13 mouse cellular contexts compared by ENCODE assay signal in genomic region chr9:50494311-50494710, GRCm38 (mm10). TPM values are rescaled to one million over a fixed set of nuclear protein-coding genes. Genes with fewer than 3 reads are reported as not detected.
DNase-seq lines count a peak whose midpoint lies in the region; ATAC-seq and TF ChIP-seq lines count a peak whose summit lies in the region.
"Had no signal": no experiment of that assay in that cellular context is flagged by ENCODE, and none has a peak within 500 bp of the region (broad histone marks: within the 10 kb centered on the region; RNA-seq: fewer than 3 reads in every experiment).

TSS of gene Plet1 (plus strand) at chr9:50494525.

- 0 out of 2 replicates have a peak, but pooled peaks cover 2% of the 10 kb centered on the region for H3K4me1 ChIP-seq in kidney, postnatal 0 days (replicated peaks; ENCODE audit: insufficient read depth, low read length)
- no peaks in the 10 kb centered on the region for H3K4me1 ChIP-seq in stomach, postnatal 0 days (replicated peaks; ENCODE audit: control insufficient read depth, insufficient read depth)
- H3K4me1 ChIP-seq in intestine, embryonic 15.5 days (replicated peaks) = peaks cover 13% of the 10 kb centered on the region; the same call in 1 of the 2 replicates

- peak; percentile 79 for ATAC-seq in kidney, postnatal 0 days (replicated peaks; ENCODE audit: low FRiP score, low read depth)
- peak; percentile 86 for ATAC-seq in stomach, postnatal 0 days (ENCODE audit: low FRiP score, low TSS enrichment)
- ATAC-seq in intestine, embryonic 15.5 days = no peak
- ATAC-seq: forebrain, embryonic 13.5 days had no signal

- no peak within 1 kb of the TSS for H3K9ac ChIP-seq in kidney, postnatal 0 days (ENCODE audit: low read depth, low read length)
- H3K9ac ChIP-seq in stomach, postnatal 0 days (ENCODE audit: low read length) = peak within 1 kb of the TSS; percentile 35; the same call in 1 of the 2 replicates
- H3K9ac ChIP-seq in intestine, embryonic 15.5 days = no peak within 1 kb of the TSS
- H3K9ac ChIP-seq: forebrain, embryonic 13.5 days; hindbrain, embryonic 12.5 days had no signal

- WGBS in kidney, postnatal 0 days = 51% methylated on average over 6 of the region's 6 CpGs
- WGBS in stomach, postnatal 0 days = 65% methylated on average over 6 of the region's 6 CpGs
- WGBS in intestine, embryonic 15.5 days = 64% methylated on average over 6 of the region's 6 CpGs

- TF ChIP-seq EP300 in stomach, postnatal 0 days (optimal IDR thresholded peaks at IDR 0.05) = no peak

- no peaks in the 10 kb centered on the region for H3K36me3 ChIP-seq in kidney, postnatal 0 days (ENCODE audit: insufficient read depth, low read length)
- H3K36me3 ChIP-seq in stomach, postnatal 0 days (ENCODE audit: control insufficient read depth, insufficient read depth, low read length) = no peaks in the 10 kb centered on the region
- H3K36me3 ChIP-seq in intestine, embryonic 15.5 days = no peaks in the 10 kb centered on the region
- H3K36me3 ChIP-seq: hindbrain, embryonic 12.5 days had no signal

- peak within 1 kb of the TSS; percentile 51; the same call in 1 of the 2 replicates for H3K27ac ChIP-seq in kidney, postnatal 0 days
- peak within 1 kb of the TSS; percentile 70 for H3K27ac ChIP-seq in stomach, postnatal 0 days (replicated peaks)
- no peak within 1 kb of the TSS for H3K27ac ChIP-seq in intestine, embryonic 15.5 days
- H3K27ac ChIP-seq: forebrain, embryonic 13.5 days; hindbrain, embryonic 12.5 days had no signal

- H3K27me3 ChIP-seq in kidney, postnatal 0 days (ENCODE audit: insufficient read depth, low read length) = no peaks in the 10 kb centered on the region
- no peaks in the 10 kb centered on the region for H3K27me3 ChIP-seq in stomach, postnatal 0 days (ENCODE audit: control insufficient read depth, insufficient read depth, low read length)
- no peaks in the 10 kb centered on the region for H3K27me3 ChIP-seq in intestine, embryonic 15.5 days (replicated peaks)
- H3K27me3 ChIP-seq: forebrain, embryonic 13.5 days; hindbrain, embryonic 12.5 days had no signal

- H3K4me2 ChIP-seq in kidney, postnatal 0 days (ENCODE audit: low read length) = peak within 1 kb of the TSS; percentile 39
- H3K4me2 ChIP-seq in stomach, postnatal 0 days (replicated peaks; ENCODE audit: low read depth) = peak within 1 kb of the TSS; percentile 32
- H3K4me2 ChIP-seq in intestine, embryonic 15.5 days (replicated peaks) = no peak within 1 kb of the TSS
- H3K4me2 ChIP-seq: forebrain, embryonic 13.5 days had no signal

- H3K4me3 ChIP-seq in kidney, postnatal 0 days (replicated peaks; ENCODE audit: low read depth, low read length) = peak within 1 kb of the TSS; percentile 16
- H3K4me3 ChIP-seq in stomach, postnatal 0 days (ENCODE audit: low read depth, low read length) = peak within 1 kb of the TSS; percentile 15
- H3K4me3 ChIP-seq in intestine, embryonic 15.5 days (replicated peaks) = no peak within 1 kb of the TSS
- H3K4me3 ChIP-seq: forebrain, embryonic 13.5 days; hindbrain, embryonic 12.5 days had no signal

- peak; percentile 75 for DNase-seq in heart, adult 11 months
- DNase-seq in heart, adult 9 months (ENCODE audit: low spot score in 2 of 2) = no peak
- peak; percentile 68 for DNase-seq in urinary bladder, postnatal 14 days (ENCODE audit: low spot score)
- DNase-seq in urinary bladder, postnatal 25 days (ENCODE audit: low spot score) = no peak
- no peak for DNase-seq in kidney, postnatal 0 days (ENCODE audit: low spot score)
- DNase-seq in stomach, postnatal 0 days (ENCODE audit: low spot score) = peak; percentile 73
- no peak for DNase-seq in B cell, adult 2 months
- DNase-seq: adrenal gland, adult 8-10 months; cerebellum, adult 2 months; midbrain, embryonic 14.5 days had no signal

- no peaks in the 10 kb centered on the region for H3K9me3 ChIP-seq in kidney, postnatal 0 days (replicated peaks; ENCODE audit: low read length)
- no peaks in the 10 kb centered on the region for H3K9me3 ChIP-seq in stomach, postnatal 0 days (ENCODE audit: control insufficient read depth, low read length)
- no peaks in the 10 kb centered on the region for H3K9me3 ChIP-seq in intestine, embryonic 15.5 days
- H3K9me3 ChIP-seq: forebrain, embryonic 13.5 days; hindbrain, embryonic 12.5 days had no signal

- TF ChIP-seq CTCF in kidney, postnatal 0 days (IDR thresholded peaks at IDR 0.05; ENCODE audit: low read depth) = no peak
- TF ChIP-seq CTCF in stomach, postnatal 0 days (IDR thresholded peaks at IDR 0.05; ENCODE audit: low read depth) = no peak

RNA-seq across cellular contexts. Expression of gene Plet1, which starts in this region (rescaled TPM):
- polyA plus RNA-seq in kidney, postnatal 0 days (2015; fragmentation: Nextera tagmentation; extraction: Ambion mirVana) = 53.4 and 54.5 TPM in 2 replicates
- polyA plus RNA-seq in stomach, postnatal 0 days (2015; fragmentation: Nextera tagmentation; extraction: Ambion mirVana) = 76.4 and 79.7 TPM in 2 replicates
- polyA plus RNA-seq in intestine, embryonic 15.5 days (2015; fragmentation: Nextera tagmentation; extraction: Ambion mirVana) = 1.7 and 2.0 TPM in 2 replicates
- polyA plus RNA-seq: forebrain, embryonic 13.5 days had no signal

Comparison
In these comparisons a context has a peak if more than half of its experiments do, and no peak if none do; other contexts are left out.
1. RNA of gene Plet1 (polyA plus RNA-seq): 76.4 to 79.7 TPM in stomach, postnatal 0 days and 53.4 to 54.5 TPM in kidney, postnatal 0 days; 1.7 to 2.0 TPM in intestine, embryonic 15.5 days; every median in the first group is over 10 times any median in the second.
2. DNase-seq: peak in heart, adult 11 months (single experiment), urinary bladder, postnatal 14 days (single experiment) and stomach, postnatal 0 days (single experiment); none in heart, adult 9 months (0 of 2), urinary bladder, postnatal 25 days (single experiment), kidney, postnatal 0 days (single experiment) and B cell, adult 2 months (0 of 2).